Mouse (Mus musculus) stomach, embryonic 16.5 days (tissue): ENCODE measurements around the gene Igf1r. TPM values are rescaled to one million over a fixed set of nuclear protein-coding genes. Genes with fewer than 3 reads are reported as not detected.
A peak's percentile ranks its signal among the peaks of the same experiment; 100 is the strongest.

ENCODE experiments used
- ATAC-seq: fragments of 200-750 bp; cut with Nextera tagmentation; 2 replicates; pipeline ENCODE4 v1.8.0; 2017; ENCODE audit warnings: moderate number of reproducible peaks, moderate TSS enrichment; ENCODE audit not compliant: insufficient read depth, low FRiP score
- H3K27ac ChIP-seq: fragments of 300-500 bp; sonication (generic); 2 replicates; pipeline ENCODE4 v1.5.1; 2014; ENCODE audit warnings: low read length
- H3K27me3 ChIP-seq: fragments of 300-500 bp; sonication (generic); 2 replicates; pipeline ENCODE4 v1.6.1; 2014; ENCODE audit warnings: low read length, control low read depth, mixed read lengths; ENCODE audit not compliant: control insufficient read depth, insufficient read depth
- H3K36me3 ChIP-seq: fragments of 300-500 bp; sonication (generic); 2 replicates; pipeline ENCODE4 v1.6.1; 2014; ENCODE audit warnings: low read length; ENCODE audit not compliant: control insufficient read depth, insufficient read depth
- H3K4me1 ChIP-seq: fragments of 300-500 bp; sonication (generic); 2 replicates; pipeline ENCODE4 v1.6.1; 2014; ENCODE audit warnings: low read length, control low read depth, mixed read lengths; ENCODE audit not compliant: control insufficient read depth, insufficient read depth
- H3K4me2 ChIP-seq: fragments of 300-500 bp; sonication (generic); 2 replicates; pipeline ENCODE4 v1.6.1; 2014; ENCODE audit warnings: low read depth, low read length, mixed read lengths
- H3K4me3 ChIP-seq: fragments of 300-500 bp; sonication (generic); replicated peaks from 2 replicates; pipeline ENCODE4 v1.5.1; 2014; ENCODE audit warnings: mild to moderate bottlenecking, low read length
- H3K9ac ChIP-seq: fragments of 300-500 bp; sonication (generic); 2 replicates; pipeline ENCODE4 v1.6.1; 2014; ENCODE audit warnings: low read length
- H3K9me3 ChIP-seq: fragments of 300-500 bp; sonication (generic); replicated peaks from 2 replicates; pipeline ENCODE4 v1.6.1; 2016; ENCODE audit warnings: low read length, control low read depth; ENCODE audit not compliant: control insufficient read depth
- WGBS: fragments of 180-500 bp; shearing (Covaris S2); extraction: QIAGEN DNeasy Blood & Tissue Kit; methylation state at CpG from one replicate; pipeline ENCODE4 v1.1.7; 2014; 5-methylcytosine and 5-hydroxymethylcytosine counted together
- polyA plus RNA-seq: library from polyadenylated mRNA; unstranded; fragments of >200 nt; fragmentation: Nextera tagmentation; extraction: Ambion mirVana; gene quantifications from 2 replicates; pipeline ENCODE4 v1.2.1, GENCODE M21; 2015

Igf1r gene
- polyA plus RNA-seq, 1 experiment from 2014 or later = 15.0 TPM

- Histone ChIP-seq H3K4me3 (peak overlapping the region; percentile 90), H3K9me3 (no peaks in the 10 kb centered on the region), H3K4me1 (peaks cover 38% of the 10 kb centered on the region), H3K36me3 (no peaks in the 10 kb centered on the region), H3K4me2 (peak overlapping the region; percentile 98), H3K9ac (peak overlapping the region; percentile 95), H3K27me3 (no peaks in the 10 kb centered on the region), H3K27ac (peak overlapping the region; percentile 100)
- under 1% methylated on average over 23 of the region's 23 CpGs for WGBS
- ATAC-seq = no peak
Measured at GRCm38 (mm10) chr7:67953764-67954242, 1.2 kb downstream of the Igf1r start.

GRCm38 (mm10) chr7:67954591-67955185, 2.1 kb downstream of the Igf1r start:
- Histone ChIP-seq H3K36me3 (no peaks in the 10 kb centered on the region), H3K9me3 (no peaks in the 10 kb centered on the region), H3K4me1 (peaks cover 45% of the 10 kb centered on the region), H3K4me3 (peak overlapping the region; percentile 90), H3K27me3 (no peaks in the 10 kb centered on the region), H3K27ac (peak overlapping the region; percentile 8; the same call in 1 of the 2 replicates), H3K9ac (peak overlapping the region; percentile 95), H3K4me2 (peak overlapping the region; percentile 98)
- 23% methylated on average over 10 of the region's 10 CpGs for WGBS
- ATAC-seq = no peak

- Histone ChIP-seq H3K4me3 (peak overlapping the region; percentile 90; the same call in 1 of the 2 replicates), H3K27ac (peak overlapping the region; percentile 8; the same call in 1 of the 2 replicates)
- 22% methylated on average over 5 of the region's 5 CpGs for WGBS
Measured at GRCm38 (mm10) chr7:67955276-67955675, 2.6 kb downstream of the Igf1r start.

GRCm38 (mm10) chr7:67957376-67957775, 4.7 kb downstream of the Igf1r start:
- Histone ChIP-seq H3K36me3 (no peaks in the 10 kb centered on the region), H3K4me2 (no peak overlapping the region), H3K27ac (no peak overlapping the region), H3K27me3 (no peaks in the 10 kb centered on the region), H3K4me3 (no peak overlapping the region), H3K9me3 (no peaks in the 10 kb centered on the region), H3K9ac (no peak overlapping the region), H3K4me1 (peaks cover 62% of the 10 kb centered on the region)
- 67% methylated on average over 6 of the region's 6 CpGs for WGBS
- no peak for ATAC-seq

More at GRCm38 (mm10) chr7:67955276-67955675, 2.6 kb downstream of the Igf1r start:
- Histone ChIP-seq H3K4me2 (peak overlapping the region; percentile 98), H3K36me3 (no peaks in the 10 kb centered on the region), H3K4me1 (peaks cover 45% of the 10 kb centered on the region), H3K9ac (peak overlapping the region; percentile 95; the same call in 1 of the 2 replicates), H3K27me3 (no peaks in the 10 kb centered on the region), H3K9me3 (no peaks in the 10 kb centered on the region)
- no peak for ATAC-seq

- H3K4me1 ChIP-seq = peaks cover 63% of the 10 kb centered on the region
- peak overlapping the region; percentile 38; the same call in 1 of the 2 replicates for H3K4me2 ChIP-seq
- WGBS = 45% methylated on average over 18 of the region's 18 CpGs
Measured at GRCm38 (mm10) chr7:67958045-67958444, 5.4 kb downstream of the Igf1r start.

GRCm38 (mm10) chr7:67960701-67961100, 8.1 kb downstream of the Igf1r start:
- no peaks in the 10 kb centered on the region for H3K9me3 ChIP-seq
- no peaks in the 10 kb centered on the region for H3K27me3 ChIP-seq

More at GRCm38 (mm10) chr7:67958045-67958444, 5.4 kb downstream of the Igf1r start:
- Histone ChIP-seq H3K27me3 (no peaks in the 10 kb centered on the region), H3K4me3 (no peak overlapping the region), H3K9me3 (no peaks in the 10 kb centered on the region), H3K36me3 (no peaks in the 10 kb centered on the region), H3K27ac (no peak overlapping the region), H3K9ac (peak overlapping the region; percentile 24; the same call in 1 of the 2 replicates)
- ATAC-seq = no peak

GRCm38 (mm10) chr7:67961567-67962267, 9.1 kb downstream of the Igf1r start:
- no peaks in the 10 kb centered on the region for H3K9me3 ChIP-seq
- no peak for ATAC-seq
- H3K36me3 ChIP-seq = no peaks in the 10 kb centered on the region
- H3K4me2 ChIP-seq = no peak overlapping the region
- peaks cover 38% of the 10 kb centered on the region for H3K4me1 ChIP-seq
- no peak overlapping the region for H3K9ac ChIP-seq
- WGBS = 15% methylated on average over 14 of the region's 14 CpGs
- H3K27ac ChIP-seq = no peak overlapping the region
- H3K27me3 ChIP-seq = no peaks in the 10 kb centered on the region
- H3K4me3 ChIP-seq = no peak overlapping the region

More at GRCm38 (mm10) chr7:67960701-67961100, 8.1 kb downstream of the Igf1r start:
- Histone ChIP-seq H3K27ac (no peak overlapping the region), H3K9ac (no peak overlapping the region), H3K4me1 (peaks cover 45% of the 10 kb centered on the region), H3K4me2 (no peak overlapping the region), H3K36me3 (no peaks in the 10 kb centered on the region), H3K4me3 (no peak overlapping the region)
- 50% methylated on average over 9 of the region's 9 CpGs for WGBS
- ATAC-seq = no peak

GRCm38 (mm10) chr7:67963691-67964090, 11.1 kb downstream of the Igf1r start:
- WGBS = 81% methylated on average over 3 of the region's 3 CpGs
- no peak overlapping the region for H3K27ac ChIP-seq
- no peak overlapping the region for H3K4me3 ChIP-seq
- H3K27me3 ChIP-seq = no peaks in the 10 kb centered on the region
- no peaks in the 10 kb centered on the region for H3K9me3 ChIP-seq
- H3K9ac ChIP-seq = no peak overlapping the region
- no peaks in the 10 kb centered on the region for H3K36me3 ChIP-seq
- no peak overlapping the region for H3K4me2 ChIP-seq
- peaks cover 30% of the 10 kb centered on the region for H3K4me1 ChIP-seq
- no peak for ATAC-seq

GRCm38 (mm10) chr7:67968394-67968793, 15.8 kb downstream of the Igf1r start:
- H3K4me3 ChIP-seq = no peak overlapping the region
- H3K36me3 ChIP-seq = no peaks in the 10 kb centered on the region
- WGBS = 60% methylated on average over 12 of the region's 12 CpGs
- no peak overlapping the region for H3K4me2 ChIP-seq
- H3K27ac ChIP-seq = no peak overlapping the region
- no peaks in the 10 kb centered on the region for H3K27me3 ChIP-seq
- peak; percentile 33; the same call in 1 of the 2 replicates for ATAC-seq
- H3K9me3 ChIP-seq = no peaks in the 10 kb centered on the region
- no peak overlapping the region for H3K9ac ChIP-seq
- H3K4me1 ChIP-seq = peaks cover 30% of the 10 kb centered on the region
